Mouse (Mus musculus) MEL (cell line): ENCODE results near the gene Arhgef2. TPM values are rescaled to one million over a fixed set of nuclear protein-coding genes. Genes with fewer than 3 reads are reported as not detected.

Source experiments
- DNase-seq: peaks from one replicate; pipeline ENCODE4 v3.0.0; 2011; ENCODE audit warnings: low read depth, low spot score
- H3K27ac ChIP-seq: 2 replicates; pipeline ENCODE4 v1.5.1; 2012; ENCODE audit warnings: low read depth, mild to moderate bottlenecking, control low read depth, low read length, moderate library complexity; ENCODE audit not compliant: control insufficient read depth
- H3K27me3 ChIP-seq, 2 experiments: fragments of 150-350 bp in 1 of 2; sonication (generic) in 1 of 2; 2 replicates each; pipeline ENCODE4 v1.6.1; 2012; ENCODE audit warnings: low read length in 2 of 2, mild to moderate bottlenecking in 2 of 2, improper control_type of control experiment in 1 of 2, moderate library complexity in 1 of 2; ENCODE audit not compliant: insufficient read depth in 2 of 2, control insufficient read depth in 1 of 2
- H3K36me3 ChIP-seq, 2 experiments: 2 replicates each; pipeline ENCODE4 v1.6.1; 2012 to 2014; ENCODE audit warnings: low read length in 2 of 2, improper control_type of control experiment in 1 of 2, inconsistent platforms in 1 of 2, mild to moderate bottlenecking in 1 of 2; ENCODE audit not compliant: insufficient read depth in 2 of 2, control insufficient read depth in 1 of 2
- H3K4me1 ChIP-seq, 2 experiments: fragments of 150-350 bp in 1 of 2; sonication (generic) in 1 of 2; 2 replicates each; pipeline ENCODE4 v1.6.1; 2012; ENCODE audit warnings: low read length in 2 of 2, improper control_type of control experiment in 1 of 2, mild to moderate bottlenecking in 1 of 2; ENCODE audit not compliant: insufficient read depth in 2 of 2, control insufficient read depth in 1 of 2
- H3K4me3 ChIP-seq, 2 experiments: fragments of 150-350 bp in 1 of 2; sonication (generic) in 1 of 2; 2 replicates each; pipeline ENCODE4 v1.5.1; 2012; ENCODE audit warnings: low read depth in 2 of 2, low read length in 2 of 2, mild to moderate bottlenecking in 2 of 2, moderate library complexity in 2 of 2, control low read depth in 1 of 2, improper control_type of control experiment in 1 of 2; ENCODE audit not compliant: control insufficient read depth in 1 of 2, insufficient read depth in 1 of 2
- H3K79me2 ChIP-seq: 2 replicates; pipeline ENCODE4 v1.6.1; 2012; ENCODE audit warnings: mild to moderate bottlenecking, low read length, moderate library complexity; ENCODE audit not compliant: control insufficient read depth, poor library complexity, insufficient read depth
- H3K9ac ChIP-seq: 2 replicates; pipeline ENCODE4 v1.6.1; 2012; ENCODE audit warnings: low read depth, mild to moderate bottlenecking, control low read depth, low read length, moderate library complexity; ENCODE audit not compliant: control insufficient read depth, poor library complexity, severe bottlenecking
- H3K9me3 ChIP-seq: fragments of 150-350 bp; sonication (generic); replicated peaks from 2 replicates; pipeline ENCODE4 v1.6.1; 2012; ENCODE audit warnings: mild to moderate bottlenecking, low read length, improper control_type of control experiment, moderate library complexity; ENCODE audit not compliant: insufficient read depth
- CHD1 ChIP-seq: IDR thresholded peaks from 2 replicates; pipeline ENCODE4 v1.6.1; 2012; ENCODE audit warnings: low read depth, mild to moderate bottlenecking, inconsistent platforms, low read length, improper control_type of control experiment
- CTCF ChIP-seq, 3 experiments: IDR thresholded peaks in 2 of 3; conservative IDR thresholded peaks in 1 of 3; 2 replicates each; pipeline ENCODE4 v1.5.1; 2011 to 2012; ENCODE audit warnings: low read length in 3 of 3, low read depth in 2 of 3, mild to moderate bottlenecking in 2 of 3, improper control_type of control experiment in 1 of 3, inconsistent platforms in 1 of 3, mixed read lengths in 1 of 3, moderate library complexity in 1 of 3; ENCODE audit not compliant: control insufficient read depth in 1 of 3, insufficient read depth in 1 of 3, poor library complexity in 1 of 3, severe bottlenecking in 1 of 3
- E2F4 ChIP-seq: IDR thresholded peaks from 2 replicates; pipeline ENCODE4 v1.6.1; 2011; ENCODE audit warnings: low read depth, low read length, improper control_type of control experiment, borderline replicate concordance
- ELF1 ChIP-seq: IDR thresholded peaks from 2 replicates; pipeline ENCODE4 v1.6.1; 2014; ENCODE audit warnings: low read depth, mild to moderate bottlenecking, inconsistent platforms, low read length, improper control_type of control experiment, moderate library complexity
- EP300 ChIP-seq, 2 experiments: IDR thresholded peaks; 2 replicates each; pipeline ENCODE4 v1.6.1; 2011; ENCODE audit warnings: improper control_type of control experiment in 2 of 2, low read length in 2 of 2, low read depth in 1 of 2, mild to moderate bottlenecking in 1 of 2
- GATA1 ChIP-seq: IDR thresholded peaks from 2 replicates; pipeline ENCODE4 v1.6.1; 2011; ENCODE audit warnings: low read depth, low read length, improper control_type of control experiment
- HCFC1 ChIP-seq: IDR thresholded peaks from 2 replicates; pipeline ENCODE4 v1.6.1; 2012; ENCODE audit warnings: low read depth, mild to moderate bottlenecking, inconsistent platforms, low read length, improper control_type of control experiment, moderate library complexity
- JUND ChIP-seq: IDR thresholded peaks from 2 replicates; pipeline ENCODE4 v1.6.1; 2011; ENCODE audit warnings: low read depth, mild to moderate bottlenecking, improper control_type of control experiment, low read length
- MAX ChIP-seq: IDR thresholded peaks from 2 replicates; pipeline ENCODE4 v1.6.1; 2011; ENCODE audit warnings: low read length, improper control_type of control experiment
- MAZ ChIP-seq: IDR thresholded peaks from 2 replicates; pipeline ENCODE4 v1.6.1; 2012; ENCODE audit warnings: low read depth, mild to moderate bottlenecking, inconsistent platforms, low read length, improper control_type of control experiment
- MEF2A ChIP-seq: IDR thresholded peaks from 2 replicates; pipeline ENCODE4 v1.6.1; 2014; ENCODE audit warnings: low read depth, mild to moderate bottlenecking, inconsistent platforms, low read length, improper control_type of control experiment; ENCODE audit not compliant: poor library complexity, insufficient replicate concordance, severe bottlenecking; ENCODE audit errors: extremely low read depth
- MXI1 ChIP-seq: IDR thresholded peaks from 2 replicates; pipeline ENCODE4 v1.6.1; 2011; ENCODE audit warnings: mild to moderate bottlenecking, low read depth, low read length, improper control_type of control experiment
- MYB ChIP-seq: IDR thresholded peaks from 2 replicates; pipeline ENCODE4 v1.6.1; 2011; ENCODE audit warnings: mild to moderate bottlenecking, low read depth, low read length, improper control_type of control experiment
- MYC ChIP-seq: IDR thresholded peaks from 2 replicates; pipeline ENCODE4 v1.6.1; 2011; ENCODE audit warnings: low read depth, mild to moderate bottlenecking, low read length, improper control_type of control experiment, moderate library complexity
- NELFE ChIP-seq: IDR thresholded peaks from 2 replicates; pipeline ENCODE4 v1.6.1; 2011; ENCODE audit warnings: low read depth, low read length, improper control_type of control experiment
- NRF1 ChIP-seq: IDR thresholded peaks from 2 replicates; pipeline ENCODE4 v1.6.1; 2014; ENCODE audit warnings: low read depth, mild to moderate bottlenecking, inconsistent platforms, low read length, improper control_type of control experiment, moderate library complexity; ENCODE audit not compliant: poor library complexity, insufficient read depth, severe bottlenecking
- POLR2A ChIP-seq, 2 experiments: IDR thresholded peaks; 2 replicates each; pipeline ENCODE4 v1.6.1; 2011 to 2012; ENCODE audit warnings: low read length in 2 of 2, mild to moderate bottlenecking in 2 of 2, control low read depth in 1 of 2, improper control_type of control experiment in 1 of 2, low read depth in 1 of 2, moderate library complexity in 1 of 2; ENCODE audit not compliant: control insufficient read depth in 1 of 2, insufficient read depth in 1 of 2, poor library complexity in 1 of 2
- POLR2AphosphoS2 ChIP-seq: IDR thresholded peaks from 2 replicates; pipeline ENCODE4 v1.6.1; 2011; ENCODE audit warnings: low read length, improper control_type of control experiment
- POLR2AphosphoS5 ChIP-seq: IDR thresholded peaks from 2 replicates; pipeline ENCODE4 v1.6.1; 2012; ENCODE audit warnings: low read depth, borderline replicate concordance, mild to moderate bottlenecking, inconsistent platforms, low read length, moderate library complexity, mixed read lengths
- RAD21 ChIP-seq: IDR thresholded peaks from 2 replicates; pipeline ENCODE4 v1.6.1; 2011; ENCODE audit warnings: mild to moderate bottlenecking, low read depth, low read length, improper control_type of control experiment
- SIN3A ChIP-seq: IDR thresholded peaks from 2 replicates; pipeline ENCODE4 v1.6.1; 2012; ENCODE audit warnings: low read length, improper control_type of control experiment, inconsistent platforms
- SMC3 ChIP-seq: IDR thresholded peaks from 2 replicates; pipeline ENCODE4 v1.6.1; 2011; ENCODE audit warnings: low read depth, low read length, improper control_type of control experiment
- TAL1 ChIP-seq: IDR thresholded peaks from 2 replicates; pipeline ENCODE4 v1.6.1; 2012; ENCODE audit warnings: mild to moderate bottlenecking, inconsistent platforms, low read length, moderate library complexity, mixed read lengths
- TCF12 ChIP-seq: IDR thresholded peaks from 2 replicates; pipeline ENCODE4 v1.6.1; 2014; ENCODE audit warnings: low read depth, mild to moderate bottlenecking, inconsistent platforms, low read length, improper control_type of control experiment, moderate library complexity
- UBTF ChIP-seq: IDR thresholded peaks from 2 replicates; pipeline ENCODE4 v1.6.1; 2012; ENCODE audit warnings: low read depth, mild to moderate bottlenecking, inconsistent platforms, low read length, improper control_type of control experiment, moderate library complexity, borderline replicate concordance; ENCODE audit not compliant: insufficient read depth
- USF1 ChIP-seq: IDR thresholded peaks from 2 replicates; pipeline ENCODE4 v1.6.1; 2014; ENCODE audit warnings: low read depth, mild to moderate bottlenecking, inconsistent platforms, low read length, improper control_type of control experiment, moderate library complexity
- USF2 ChIP-seq, 2 experiments: IDR thresholded peaks; 2 replicates each; pipeline ENCODE4 v1.6.1; 2011 to 2012; ENCODE audit warnings: improper control_type of control experiment in 2 of 2, low read length in 2 of 2, borderline replicate concordance in 1 of 2, inconsistent platforms in 1 of 2, low read depth in 1 of 2, mild to moderate bottlenecking in 1 of 2; ENCODE audit not compliant: insufficient read depth in 1 of 2
- ZC3H11A ChIP-seq: IDR thresholded peaks from 2 replicates; pipeline ENCODE4 v1.6.1; 2012; ENCODE audit warnings: low read depth, mild to moderate bottlenecking, inconsistent platforms, low read length, improper control_type of control experiment
- ZKSCAN1 ChIP-seq: IDR thresholded peaks from 2 replicates; pipeline ENCODE4 v1.6.1; 2012; ENCODE audit warnings: low read depth, mild to moderate bottlenecking, inconsistent platforms, low read length, improper control_type of control experiment, moderate library complexity
- ZMIZ1 ChIP-seq: IDR thresholded peaks from 2 replicates; pipeline ENCODE4 v1.6.1; 2012; ENCODE audit warnings: low read depth, mild to moderate bottlenecking, inconsistent platforms, low read length, improper control_type of control experiment, moderate library complexity
- ZNF384 ChIP-seq: IDR thresholded peaks from 2 replicates; pipeline ENCODE4 v1.6.1; 2012; ENCODE audit warnings: low read depth, mild to moderate bottlenecking, inconsistent platforms, low read length, improper control_type of control experiment
- polyA plus RNA-seq, 2 experiments: library from polyadenylated mRNA; stranded (reverse) in 1 of 2; unstranded in 1 of 2; fragments of >175 nt in 1 of 2; fragments of >200 nt in 1 of 2; gene quantifications; 2 replicates each; pipeline versions ENCODE4 v1.2.1 to v1.2.4; 2012; ENCODE audit warnings: low replicate concordance in 2 of 2, low read depth in 1 of 2; ENCODE audit not compliant: insufficient read length in 2 of 2, insufficient read depth in 1 of 2, missing spikeins in 1 of 2
- total RNA-seq: library from RNA; depleted of rRNA; stranded (reverse); fragments of 300-350 nt; gene quantifications from 2 replicates; pipeline ENCODE4 v1.2.3, GENCODE M21; 2012

Arhgef2 gene
- total and polyA plus RNA-seq, 3 experiments: 113 to 183 TPM; not detected in 1

DNA sequence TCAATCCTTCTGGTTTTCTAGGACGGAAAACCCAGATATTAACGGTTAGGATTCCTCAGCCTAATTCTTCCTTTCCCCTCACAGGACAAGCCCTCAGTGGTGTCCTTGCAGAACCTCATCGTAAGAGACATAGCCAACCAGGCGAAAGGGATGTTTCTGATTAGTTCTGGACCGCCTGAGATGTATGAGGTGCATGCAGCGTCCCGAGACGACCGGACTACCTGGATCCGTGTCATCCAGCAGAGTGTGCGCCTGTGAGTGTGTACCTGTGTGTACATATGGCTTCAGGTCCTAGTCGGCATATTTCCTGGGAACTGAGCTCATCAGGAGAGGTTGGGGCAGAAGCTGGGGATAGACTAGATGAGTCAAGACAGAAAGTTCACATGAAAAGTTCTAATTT is 33.5 kb downstream of the Arhgef2 start:
- Histone ChIP-seq H3K36me3 (peaks cover 0 to 44% of the 10 kb centered on the region in 2 experiments; a peak in 2 of 4 replicates), H3K9ac (no peak overlapping the region)
- TF ChIP-seq USF1 (no peak), JUND (no peak), POLR2AphosphoS5 (no peak), ELF1 (no peak), ZMIZ1 (no peak), ZNF384 (no peak), UBTF (no peak), MYB (no peak), E2F4 (no peak), USF2 (IDR thresholded peaks at IDR 0.05; ENCODE audit: borderline replicate concordance in 1 of 2, insufficient read depth in 1 of 2, low read depth in 1 of 2, low read length in 2 of 2) (no peak), TAL1 (no peak), EP300 (IDR thresholded peaks at IDR 0.05; ENCODE audit: low read depth in 1 of 2, low read length in 2 of 2) (no peak)
- TF ChIP-seq, all 39 proteins: peak for 0
- no peak overlapping the region for H3K27ac ChIP-seq
- no peaks in the 10 kb centered on the region for H3K9me3 ChIP-seq
- DNase-seq: no peak
- H3K4me1 ChIP-seq: no peaks in the 10 kb centered on the region
- no peaks in the 10 kb centered on the region for H3K27me3 ChIP-seq
- no peaks in the 10 kb centered on the region for H3K79me2 ChIP-seq
- H3K4me3 ChIP-seq: no peak overlapping the region

DNA sequence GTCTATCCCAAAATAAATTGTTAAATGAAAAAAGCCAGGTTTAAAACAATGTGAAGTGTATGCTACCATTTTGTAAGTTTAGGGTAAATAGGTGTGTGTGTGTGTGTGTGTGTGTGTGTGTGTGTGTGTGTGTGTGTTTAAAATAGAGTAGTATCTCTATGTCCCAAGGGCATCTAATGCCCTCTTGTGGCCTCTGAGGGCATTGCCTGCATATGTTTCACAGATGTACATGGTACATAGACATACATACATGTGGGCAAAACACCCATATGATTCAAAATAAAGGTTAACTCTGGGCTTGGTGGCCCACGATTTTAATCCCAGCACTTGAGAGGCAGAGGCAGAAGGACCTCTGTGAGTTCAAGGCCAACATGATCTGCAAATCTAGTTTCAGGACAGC is 34.9 kb downstream of the Arhgef2 start:
- no peaks in the 10 kb centered on the region for H3K79me2 ChIP-seq
- DNase-seq: peak; percentile 86
- H3K27ac ChIP-seq: no peak overlapping the region
- no peaks in the 10 kb centered on the region for H3K4me1 ChIP-seq
- H3K4me3 ChIP-seq: no peak overlapping the region
- no peaks in the 10 kb centered on the region for H3K9me3 ChIP-seq
- no peak for TF ChIP-seq TCF12
- TF ChIP-seq ZMIZ1: 0 out of 2 replicates have a peak, but pooled peaks have one; percentile 10
- TF ChIP-seq MAZ: no peak
- no peak for TF ChIP-seq ZKSCAN1
- TF ChIP-seq SMC3: peak; percentile 86
- TF ChIP-seq POLR2AphosphoS2: no peak
- TF ChIP-seq HCFC1: no peak
- no peak for TF ChIP-seq POLR2A (IDR thresholded peaks at IDR 0.05; ENCODE audit: control insufficient read depth in 1 of 2, insufficient read depth in 1 of 2, low read depth in 1 of 2, low read length in 2 of 2, poor library complexity in 1 of 2)
- TF ChIP-seq MAX: no peak
- no peak for TF ChIP-seq ZNF384
- no peak for TF ChIP-seq ELF1
- no peak for TF ChIP-seq MEF2A
- peak; percentile 37; the same call in 1 of the 2 replicates for TF ChIP-seq SIN3A
- TF ChIP-seq NELFE: no peak
- peak; percentile 65 to 79 (median 71) for TF ChIP-seq CTCF (IDR thresholded peaks at IDR 0.05 in 2 of 3, conservative IDR thresholded peaks at IDR 0.05 in 1 of 3; ENCODE audit: control insufficient read depth in 1 of 3, insufficient read depth in 1 of 3, low read depth in 2 of 3, low read length in 3 of 3, poor library complexity in 1 of 3, severe bottlenecking in 1 of 3)
- TF ChIP-seq MYC: 0 out of 2 replicates have a peak, but pooled peaks have one; percentile 30
- TF ChIP-seq MYB: no peak
- TF ChIP-seq ZC3H11A: peak; percentile 67
- no peak for TF ChIP-seq MXI1
- no peak for TF ChIP-seq NRF1
- TF ChIP-seq GATA1: no peak
- TF ChIP-seq JUND: no peak
- TF ChIP-seq CHD1: no peak
- TF ChIP-seq RAD21: peak; percentile 70
- no peak for TF ChIP-seq POLR2AphosphoS5
- H3K27me3 ChIP-seq: no peaks in the 10 kb centered on the region
- H3K9ac ChIP-seq: no peak overlapping the region
- peaks cover 0 to 49% of the 10 kb centered on the region in 2 experiments; a peak in 2 of 4 replicates for H3K36me3 ChIP-seq
